Mouse (Mus musculus) layer of hippocampus, postnatal 36 days (tissue): ENCODE results near the gene Vmn1r94. TPM values are rescaled to one million over a fixed set of nuclear protein-coding genes. Genes with fewer than 3 reads are reported as not detected.
"Not testable (repeated sequence)": the region's sequence is repeated elsewhere in the genome, so short reads cannot be mapped to it uniquely, and the experiment has no call there.

Experiments
- DNase-seq, 2 experiments: peaks; one replicate each; pipeline ENCODE4 v3.0.0; 2022
- total RNA-seq, 2 experiments: library from RNA; stranded (reverse); gene quantifications; 2 replicates each; pipeline ENCODE4 v1.2.3; 2021

Vmn1r94 gene
- total RNA-seq = not detected

- DNase-seq = not testable (repeated sequence)
Observed at GRCm38 (mm10) chr7:20168277-20168676, at the start of gene Vmn1r94. Vmn1r94 (minus strand) TSS chr7:20168377.

GRCm38 (mm10) chr7:20205507-20205906, 37.3 kb upstream of the Vmn1r94 start, which contains the start of gene Gm6164:
Gm6164 (minus strand) TSS chr7:20205607.
- DNase-seq = not testable (repeated sequence)

- not testable (repeated sequence) for DNase-seq
Observed at GRCm38 (mm10) chr7:20193410-20193809, 25.2 kb upstream of the Vmn1r94 start, which contains the start of gene Vmn1r95. Vmn1r95 (plus strand) TSS chr7:20193710.

- not testable (repeated sequence) for DNase-seq
Observed at GRCm38 (mm10) chr7:20138988-20139387, 29.2 kb downstream of the Vmn1r94 start, which contains the start of gene Vmn1r93. Vmn1r93 (minus strand) TSS chr7:20139088.

- DNase-seq = not testable (repeated sequence)
Observed at GRCm38 (mm10) chr7:20122479-20122878, 45.7 kb downstream of the Vmn1r94 start, which contains the start of gene Gm16442. Gm16442 (minus strand) TSS chr7:20122579.

Other genes with a start within 250 kb of the Vmn1r94 start
- 10 to 100 TPM; 11.5 to 14.9 TPM for gene Pvr, start 247.2 kb downstream of the Vmn1r94 start, total RNA-seq
- not detected for gene Igsf23, start 217.6 kb downstream of the Vmn1r94 start, total RNA-seq
- not detected for gene Ceacam20, start 203.0 kb downstream of the Vmn1r94 start, total RNA-seq
- gene Nlrp9b, start 176.9 kb downstream of the Vmn1r94 start, total RNA-seq = not detected
- gene Vmn1r91, start 68.7 kb downstream of the Vmn1r94 start, total RNA-seq = not detected
- not detected for gene Gm16442, start 45.8 kb downstream of the Vmn1r94 start, total RNA-seq
- not detected for gene Vmn1r93, start 29.3 kb downstream of the Vmn1r94 start, total RNA-seq
- gene Vmn1r95, start 25.3 kb upstream of the Vmn1r94 start, total RNA-seq = not detected
- gene Gm6164, start 37.2 kb upstream of the Vmn1r94 start, total RNA-seq = not detected
- not detected for gene Gm4498, start 65.5 kb upstream of the Vmn1r94 start, total RNA-seq
- not detected for gene Gm5890, start 94.5 kb upstream of the Vmn1r94 start, total RNA-seq
- gene Gm4133, start 165.7 kb upstream of the Vmn1r94 start, total RNA-seq = not detected
- gene Gm5728, start 207.0 kb upstream of the Vmn1r94 start, total RNA-seq = not detected
- not detected for gene Vmn1r100, start 249.6 kb upstream of the Vmn1r94 start, total RNA-seq